Mouse (Mus musculus): Measurements from ENCODE around the gene Kcnt2. TPM values are rescaled to one million over a fixed set of nuclear protein-coding genes. Genes with fewer than 3 reads are reported as not detected.

The Kcnt2 gene
- polyA plus RNA-seq, 1 experiment from 2014 or later = 8.2 TPM

DNA sequence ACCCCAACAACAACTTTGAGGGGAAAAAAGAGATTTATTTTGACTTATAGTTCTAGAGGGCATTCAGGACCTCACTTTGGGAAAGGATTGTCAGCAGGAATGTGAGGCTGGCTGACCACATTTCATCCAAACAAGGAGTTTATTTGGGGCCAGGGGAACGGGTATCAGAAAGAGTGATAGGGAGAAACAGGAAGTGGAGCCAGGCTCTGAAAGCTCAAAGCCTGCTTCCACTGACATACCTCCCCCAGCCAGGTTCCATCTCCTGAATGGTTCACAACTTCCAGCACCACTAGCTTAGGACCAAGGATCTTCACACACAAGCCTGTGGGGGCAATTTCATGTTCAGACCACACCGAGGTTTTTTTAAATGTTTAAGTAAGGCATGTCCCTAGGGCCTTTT lies 21.3 kb downstream of the Kcnt2 start:
- WGBS = 44% methylated on average over 2 of the region's 2 CpGs
- ATAC-seq (ENCODE audit: insufficient number of reproducible peaks, insufficient read depth, low FRiP score, low read depth) = no peak
- Histone ChIP-seq H3K9ac (replicated peaks; ENCODE audit: low read depth, low read length) (no peak overlapping the region), H3K4me2 (replicated peaks; ENCODE audit: low read depth, low read length) (no peak overlapping the region), H3K36me3 (ENCODE audit: control insufficient read depth, insufficient read depth, low read length) (no peaks in the 10 kb centered on the region), H3K9me3 (ENCODE audit: control insufficient read depth, low read depth, low read length) (no peaks in the 10 kb centered on the region), H3K27me3 (ENCODE audit: control insufficient read depth, insufficient read depth, low read length) (no peaks in the 10 kb centered on the region), H3K4me1 (ENCODE audit: control insufficient read depth, insufficient read depth, low read length) (peaks cover 13% of the 10 kb centered on the region; the same call in 1 of the 2 replicates), H3K4me3 (ENCODE audit: low read depth, low read length) (no peak overlapping the region), H3K27ac (ENCODE audit: low read length) (no peak overlapping the region)

DNA sequence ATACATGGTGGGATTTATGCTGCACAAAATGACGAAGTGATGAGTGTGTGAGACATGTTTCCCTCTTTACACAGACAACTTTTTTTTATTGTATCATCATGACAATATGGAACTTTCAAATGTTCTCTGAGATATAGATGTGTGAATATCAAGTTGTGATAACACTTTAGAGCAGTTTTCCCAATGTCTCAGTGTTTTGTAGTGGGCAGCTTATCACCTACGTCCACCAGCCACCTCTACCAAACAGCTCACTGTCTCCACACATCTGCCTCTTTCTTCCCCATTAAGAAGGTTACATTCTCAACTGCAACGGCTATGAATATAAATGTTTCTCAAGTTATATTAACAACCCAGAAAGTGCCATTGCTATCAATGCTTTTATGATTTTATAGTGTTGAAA lies 27.7 kb downstream of the Kcnt2 start:
- H3K36me3 ChIP-seq (ENCODE audit: control insufficient read depth, insufficient read depth, low read length) = no peaks in the 10 kb centered on the region
- no peaks in the 10 kb centered on the region for H3K27me3 ChIP-seq (ENCODE audit: control insufficient read depth, insufficient read depth, low read length)
- 82% methylated on average over 3 of the region's 3 CpGs for WGBS
- H3K27ac ChIP-seq (ENCODE audit: low read length) = no peak overlapping the region
- ATAC-seq (ENCODE audit: insufficient number of reproducible peaks, insufficient read depth, low FRiP score, low read depth) = no peak
- H3K9ac ChIP-seq (replicated peaks; ENCODE audit: low read depth, low read length) = no peak overlapping the region
- no peak overlapping the region for H3K4me3 ChIP-seq (ENCODE audit: low read depth, low read length)
- H3K4me2 ChIP-seq (replicated peaks; ENCODE audit: low read depth, low read length) = no peak overlapping the region
- no peaks in the 10 kb centered on the region for H3K9me3 ChIP-seq (ENCODE audit: control insufficient read depth, low read depth, low read length)
- no peaks in the 10 kb centered on the region for H3K4me1 ChIP-seq (ENCODE audit: control insufficient read depth, insufficient read depth, low read length)

DNA sequence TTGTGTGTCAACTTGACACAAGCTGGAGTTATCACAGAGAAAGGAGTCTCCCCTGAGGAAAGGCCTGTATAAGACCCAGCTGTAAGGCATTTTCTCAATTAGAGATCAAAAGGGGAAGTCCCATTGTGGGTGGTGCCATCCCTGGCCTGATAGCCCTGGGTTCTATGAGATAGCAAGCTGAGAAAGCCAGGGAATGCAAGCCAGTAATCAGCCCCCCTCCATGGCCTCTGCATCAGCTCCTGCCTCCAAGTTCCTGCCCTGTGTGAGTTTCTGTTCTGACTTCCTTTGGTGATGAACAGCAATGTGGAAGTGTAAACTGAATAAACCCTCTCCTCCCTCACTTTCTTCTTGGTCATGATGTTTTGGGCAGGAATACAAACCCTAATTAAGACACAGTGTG lies 29.9 kb downstream of the Kcnt2 start:
- no peak overlapping the region for H3K4me2 ChIP-seq (replicated peaks; ENCODE audit: low read depth, low read length)
- H3K9ac ChIP-seq (replicated peaks; ENCODE audit: low read depth, low read length) = no peak overlapping the region
- no peaks in the 10 kb centered on the region for H3K9me3 ChIP-seq (ENCODE audit: control insufficient read depth, low read depth, low read length)
- H3K4me1 ChIP-seq (ENCODE audit: control insufficient read depth, insufficient read depth, low read length) = no peaks in the 10 kb centered on the region
- ATAC-seq (ENCODE audit: insufficient number of reproducible peaks, insufficient read depth, low FRiP score, low read depth) = no peak
- no peak overlapping the region for H3K4me3 ChIP-seq (ENCODE audit: low read depth, low read length)
- H3K27ac ChIP-seq (ENCODE audit: low read length) = no peak overlapping the region
- H3K36me3 ChIP-seq (ENCODE audit: control insufficient read depth, insufficient read depth, low read length) = no peaks in the 10 kb centered on the region
- H3K27me3 ChIP-seq (ENCODE audit: control insufficient read depth, insufficient read depth, low read length) = no peaks in the 10 kb centered on the region

DNA sequence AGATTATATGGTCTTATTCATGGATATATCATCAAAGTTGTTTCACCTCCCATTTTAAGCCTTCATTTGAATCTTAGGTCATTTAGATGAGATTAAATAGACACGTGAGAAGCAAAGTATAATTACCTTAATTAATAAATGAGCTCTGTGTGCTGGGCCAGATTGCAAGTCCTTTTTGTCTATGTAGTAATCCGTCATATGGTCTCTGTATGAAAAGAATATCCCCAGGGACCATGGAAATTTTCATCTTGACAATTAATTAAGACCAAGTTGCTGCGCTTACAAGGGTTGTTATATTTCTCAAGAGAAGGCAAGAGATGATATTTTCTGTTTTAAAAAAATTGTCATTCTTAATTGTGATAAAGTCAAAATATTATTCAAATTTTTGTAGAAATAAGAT lies 47.2 kb downstream of the Kcnt2 start:
- Histone ChIP-seq H3K9ac (replicated peaks; ENCODE audit: low read depth, low read length) (no peak overlapping the region), H3K27me3 (ENCODE audit: control insufficient read depth, insufficient read depth, low read length) (no peaks in the 10 kb centered on the region), H3K4me1 (ENCODE audit: control insufficient read depth, insufficient read depth, low read length) (no peaks in the 10 kb centered on the region), H3K4me2 (replicated peaks; ENCODE audit: low read depth, low read length) (no peak overlapping the region), H3K27ac (ENCODE audit: low read length) (no peak overlapping the region), H3K9me3 (ENCODE audit: control insufficient read depth, low read depth, low read length) (no peaks in the 10 kb centered on the region), H3K4me3 (ENCODE audit: low read depth, low read length) (no peak overlapping the region), H3K36me3 (ENCODE audit: control insufficient read depth, insufficient read depth, low read length) (no peaks in the 10 kb centered on the region)
- no peak for ATAC-seq (ENCODE audit: insufficient number of reproducible peaks, insufficient read depth, low FRiP score, low read depth)
- 75% methylated on average over 3 of the region's 3 CpGs for WGBS

DNA sequence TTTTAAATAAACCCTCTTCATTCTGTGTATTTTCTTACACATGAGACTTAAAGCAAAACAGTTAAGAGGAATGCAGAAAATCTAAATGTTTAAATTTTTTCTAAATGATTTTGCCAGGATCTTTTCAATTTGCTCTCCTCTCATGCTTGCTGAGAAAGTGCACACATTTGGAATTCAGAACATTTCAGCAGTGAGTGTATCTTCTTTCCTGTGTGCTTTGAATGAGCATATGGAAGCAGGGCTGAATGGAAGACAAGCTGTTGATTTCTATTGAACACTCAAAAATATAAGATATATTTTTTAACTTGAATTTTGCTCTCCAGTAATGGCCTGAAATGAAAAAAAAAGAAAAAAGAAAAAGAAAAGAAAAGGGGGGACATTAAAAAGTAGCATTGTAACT lies 49.5 kb downstream of the Kcnt2 start:
- Histone ChIP-seq H3K36me3 (ENCODE audit: control insufficient read depth, insufficient read depth, low read length) (no peaks in the 10 kb centered on the region), H3K4me3 (ENCODE audit: low read depth, low read length) (no peak overlapping the region), H3K27ac (ENCODE audit: low read length) (no peak overlapping the region)

DNA sequence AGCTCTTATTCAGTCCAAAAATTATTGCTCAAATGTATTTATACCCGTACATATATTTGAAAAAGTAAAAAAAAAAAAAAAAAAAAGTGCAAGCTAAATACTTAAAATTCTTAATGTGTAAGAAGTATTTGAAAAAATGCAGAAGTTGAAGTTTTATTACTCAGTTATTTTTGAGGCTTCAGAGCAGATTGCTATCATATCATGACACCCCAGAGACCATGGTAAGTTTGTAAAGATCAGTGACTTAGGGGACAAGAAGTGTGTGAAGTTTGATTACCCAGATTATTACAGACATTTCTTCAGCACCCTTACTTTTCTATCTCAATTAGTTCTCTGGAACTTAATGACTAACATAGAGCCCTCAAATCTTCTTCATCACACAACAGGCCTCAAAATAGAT lies 58.3 kb downstream of the Kcnt2 start:
- no peaks in the 10 kb centered on the region for H3K27me3 ChIP-seq (ENCODE audit: control insufficient read depth, insufficient read depth, low read length)
- H3K9ac ChIP-seq (replicated peaks; ENCODE audit: low read depth, low read length) = no peak overlapping the region
- H3K4me1 ChIP-seq (ENCODE audit: control insufficient read depth, insufficient read depth, low read length) = no peaks in the 10 kb centered on the region
- H3K36me3 ChIP-seq (ENCODE audit: control insufficient read depth, insufficient read depth, low read length) = no peaks in the 10 kb centered on the region
- 86% methylated on average over 1 of the region's 1 CpGs for WGBS
- H3K4me3 ChIP-seq (ENCODE audit: low read depth, low read length) = no peak overlapping the region
- ATAC-seq (ENCODE audit: insufficient number of reproducible peaks, insufficient read depth, low FRiP score, low read depth) = no peak
- H3K27ac ChIP-seq (ENCODE audit: low read length) = no peak overlapping the region
- no peaks in the 10 kb centered on the region; the same call in 1 of the 2 replicates for H3K9me3 ChIP-seq (ENCODE audit: control insufficient read depth, low read depth, low read length)
- no peak overlapping the region for H3K4me2 ChIP-seq (replicated peaks; ENCODE audit: low read depth, low read length)

More for the DNA sequence above, 49.5 kb downstream of the Kcnt2 start:
- no peaks in the 10 kb centered on the region for H3K9me3 ChIP-seq (ENCODE audit: control insufficient read depth, low read depth, low read length)
- H3K27me3 ChIP-seq (ENCODE audit: control insufficient read depth, insufficient read depth, low read length) = no peaks in the 10 kb centered on the region
- no peaks in the 10 kb centered on the region for H3K4me1 ChIP-seq (ENCODE audit: control insufficient read depth, insufficient read depth, low read length)
- no peak overlapping the region for H3K4me2 ChIP-seq (replicated peaks; ENCODE audit: low read depth, low read length)
- no peak overlapping the region for H3K9ac ChIP-seq (replicated peaks; ENCODE audit: low read depth, low read length)
- ATAC-seq (ENCODE audit: insufficient number of reproducible peaks, insufficient read depth, low FRiP score, low read depth) = no peak

DNA sequence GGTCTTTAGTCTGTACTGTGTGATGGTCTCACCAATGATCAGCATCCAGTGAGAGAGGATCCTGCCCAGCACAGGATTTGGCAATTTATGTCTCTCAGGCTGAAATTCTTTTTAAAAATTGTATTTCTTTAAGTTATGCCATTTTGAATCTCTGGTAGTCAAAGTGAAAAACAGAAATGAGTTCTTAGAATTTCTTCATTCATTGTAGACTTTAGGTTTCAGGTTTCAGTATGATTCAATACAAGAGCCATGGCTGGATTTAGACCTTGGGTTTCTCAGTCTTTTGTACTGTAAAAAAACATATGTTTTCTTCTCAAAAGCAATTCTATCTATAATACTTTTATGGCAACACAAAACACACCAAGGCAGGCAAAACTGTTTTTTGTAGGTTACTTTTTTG lies 59.4 kb downstream of the Kcnt2 start:
- Histone ChIP-seq H3K36me3 (ENCODE audit: control insufficient read depth, insufficient read depth, low read length) (no peaks in the 10 kb centered on the region), H3K4me1 (ENCODE audit: control insufficient read depth, insufficient read depth, low read length) (no peaks in the 10 kb centered on the region), H3K4me3 (ENCODE audit: low read depth, low read length) (no peak overlapping the region), H3K9ac (replicated peaks; ENCODE audit: low read depth, low read length) (no peak overlapping the region), H3K27me3 (ENCODE audit: control insufficient read depth, insufficient read depth, low read length) (no peaks in the 10 kb centered on the region), H3K27ac (ENCODE audit: low read length) (no peak overlapping the region), H3K9me3 (ENCODE audit: control insufficient read depth, low read depth, low read length) (no peaks in the 10 kb centered on the region; the same call in 1 of the 2 replicates), H3K4me2 (replicated peaks; ENCODE audit: low read depth, low read length) (no peak overlapping the region)
- no peak for ATAC-seq (ENCODE audit: insufficient number of reproducible peaks, insufficient read depth, low FRiP score, low read depth)

DNA sequence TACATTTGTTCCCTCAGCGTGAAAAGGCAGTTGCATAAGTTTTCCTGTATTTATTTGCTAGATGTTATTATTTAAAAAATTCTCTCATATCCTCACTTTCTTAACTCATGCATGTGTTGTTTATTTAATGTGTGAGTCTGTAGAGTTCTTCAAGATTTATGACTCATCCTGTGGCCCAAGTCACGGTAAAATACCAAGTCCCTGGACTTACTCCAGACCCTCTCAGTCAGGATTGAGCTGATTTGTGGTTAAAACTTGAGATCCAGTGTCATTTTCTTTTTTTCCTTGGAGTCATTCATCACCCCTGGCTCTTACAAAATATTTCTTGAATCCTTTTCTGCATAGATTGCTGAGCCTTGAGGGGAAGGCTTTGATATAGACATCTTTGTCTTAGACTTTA lies 60.4 kb downstream of the Kcnt2 start:
- Histone ChIP-seq H3K4me2 (replicated peaks; ENCODE audit: low read depth, low read length) (no peak overlapping the region), H3K9me3 (ENCODE audit: control insufficient read depth, low read depth, low read length) (no peaks in the 10 kb centered on the region; the same call in 1 of the 2 replicates), H3K4me1 (ENCODE audit: control insufficient read depth, insufficient read depth, low read length) (no peaks in the 10 kb centered on the region), H3K36me3 (ENCODE audit: control insufficient read depth, insufficient read depth, low read length) (no peaks in the 10 kb centered on the region), H3K9ac (replicated peaks; ENCODE audit: low read depth, low read length) (no peak overlapping the region), H3K27me3 (ENCODE audit: control insufficient read depth, insufficient read depth, low read length) (no peaks in the 10 kb centered on the region), H3K27ac (ENCODE audit: low read length) (no peak overlapping the region), H3K4me3 (ENCODE audit: low read depth, low read length) (no peak overlapping the region)
- ATAC-seq (ENCODE audit: insufficient number of reproducible peaks, insufficient read depth, low FRiP score, low read depth) = no peak
- WGBS = 45% methylated on average over 2 of the region's 2 CpGs

DNA sequence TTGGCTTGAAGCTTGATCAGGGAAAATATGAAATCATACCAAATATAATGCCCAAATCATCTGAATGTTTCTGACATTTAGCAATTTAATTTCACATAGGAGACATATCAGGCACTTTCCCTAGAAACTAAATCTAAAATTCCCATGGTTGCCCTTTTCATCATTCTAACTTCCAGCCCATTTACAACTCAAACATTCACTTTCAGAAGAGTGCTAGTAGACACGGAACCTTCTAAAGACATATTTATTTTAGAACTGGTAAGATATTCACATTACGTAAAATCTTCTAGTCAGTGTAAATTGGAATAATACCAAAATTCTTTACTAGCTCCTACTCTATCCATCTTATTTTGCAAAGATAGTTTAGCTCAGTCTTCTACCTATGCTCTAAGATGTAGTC lies 64.8 kb downstream of the Kcnt2 start:
- Histone ChIP-seq H3K36me3 (ENCODE audit: control insufficient read depth, insufficient read depth, low read length) (no peaks in the 10 kb centered on the region), H3K9ac (replicated peaks; ENCODE audit: low read depth, low read length) (no peak overlapping the region), H3K4me2 (replicated peaks; ENCODE audit: low read depth, low read length) (no peak overlapping the region), H3K9me3 (ENCODE audit: control insufficient read depth, low read depth, low read length) (no peaks in the 10 kb centered on the region), H3K27me3 (ENCODE audit: control insufficient read depth, insufficient read depth, low read length) (no peaks in the 10 kb centered on the region), H3K4me3 (ENCODE audit: low read depth, low read length) (no peak overlapping the region), H3K27ac (ENCODE audit: low read length) (no peak overlapping the region), H3K4me1 (ENCODE audit: control insufficient read depth, insufficient read depth, low read length) (no peaks in the 10 kb centered on the region)
- 83% methylated on average over 2 of the region's 2 CpGs for WGBS
- ATAC-seq (ENCODE audit: insufficient number of reproducible peaks, insufficient read depth, low FRiP score, low read depth) = no peak
